Mouse (Mus musculus) heart, postnatal 0 days (tissue): ENCODE results near the gene Mocs1.

Source experiments
- CTCF ChIP-seq: IDR thresholded peaks from 2 replicates; pipeline ENCODE4 v1.5.1; 2016; ENCODE audit warnings: antibody characterized with exemption, control low read depth, low read depth
- EP300 ChIP-seq: IDR thresholded peaks from 2 replicates; pipeline ENCODE4 v1.6.1; 2016; ENCODE audit warnings: antibody characterized with exemption, low read depth

DNA sequence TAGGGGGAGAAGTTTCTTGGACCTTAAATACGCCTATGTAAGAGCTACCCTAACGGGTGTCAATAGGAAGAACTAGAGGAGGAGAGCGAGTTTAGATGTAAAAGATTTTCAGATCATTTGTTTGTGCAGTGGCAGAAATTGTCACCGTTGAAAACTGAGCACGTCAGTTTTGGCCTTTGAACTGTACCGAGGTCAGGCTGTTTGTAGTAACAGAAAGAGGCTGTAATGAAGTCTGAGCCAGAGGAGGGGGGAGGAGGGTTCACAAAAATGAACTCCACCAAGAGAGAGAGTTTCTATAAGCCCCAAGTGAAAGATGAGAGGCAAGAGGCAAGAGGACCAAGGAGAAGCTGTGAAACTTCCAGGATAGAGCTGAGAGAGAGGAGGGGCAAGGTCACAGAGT lies 8.3 kb upstream of the Mocs1 start:
- TF ChIP-seq CTCF (no peak), EP300 (no peak)
